In genomic region chr15:93919577-93919976, GRCm38 (mm10) we compare ENCODE assay signal across 20 mouse cellular contexts.
DNase-seq lines count a peak whose midpoint lies in the region; ATAC-seq and TF ChIP-seq lines count a peak whose summit lies in the region.
"Had no signal": no experiment of that assay in that cellular context is flagged by ENCODE, and none has a peak within 500 bp of the region (broad histone marks: within the 10 kb centered on the region; RNA-seq: fewer than 3 reads in every experiment).

No protein-coding gene starts in this region.

- H3K36me3 ChIP-seq in limb, embryonic 14.5 days (ENCODE audit: control insufficient read depth, insufficient read depth, low read length) = no peaks in the 10 kb centered on the region
- H3K36me3 ChIP-seq in limb, embryonic 10.5 days = no peaks in the 10 kb centered on the region
- H3K36me3 ChIP-seq in embryonic facial prominence, embryonic 14.5 days (ENCODE audit: control insufficient read depth, insufficient read depth, low read length) = no peaks in the 10 kb centered on the region
- H3K36me3 ChIP-seq: embryonic facial prominence, embryonic 12.5 days; forebrain, embryonic 15.5 days had no signal

- WGBS in limb, embryonic 14.5 days = 65% methylated on average over 6 of the region's 6 CpGs
- WGBS in limb, embryonic 10.5 days = 92% methylated on average over 6 of the region's 6 CpGs
- 62% methylated on average over 6 of the region's 6 CpGs for WGBS in embryonic facial prominence, embryonic 14.5 days

- no peak overlapping the region for H3K9ac ChIP-seq in limb, embryonic 14.5 days (ENCODE audit: low read depth, low read length, severe bottlenecking)
- H3K9ac ChIP-seq in embryonic facial prominence, embryonic 14.5 days (ENCODE audit: low read depth, low read length) = no peak overlapping the region
- H3K9ac ChIP-seq: embryonic facial prominence, embryonic 12.5 days; forebrain, embryonic 13.5 days; forebrain, embryonic 15.5 days; forebrain, postnatal 0 days had no signal

- no peaks in the 10 kb centered on the region for H3K27me3 ChIP-seq in limb, embryonic 14.5 days (ENCODE audit: control insufficient read depth, insufficient read depth, low read length)
- H3K27me3 ChIP-seq in limb, embryonic 10.5 days (ENCODE audit: low read depth, poor library complexity, severe bottlenecking) = no peaks in the 10 kb centered on the region
- no peaks in the 10 kb centered on the region for H3K27me3 ChIP-seq in embryonic facial prominence, embryonic 14.5 days (replicated peaks; ENCODE audit: control insufficient read depth, insufficient read depth, low read length)
- H3K27me3 ChIP-seq: embryonic facial prominence, embryonic 12.5 days; forebrain, embryonic 13.5 days; forebrain, embryonic 15.5 days had no signal

- H3K4me2 ChIP-seq in limb, embryonic 14.5 days (replicated peaks; ENCODE audit: low read depth, low read length, severe bottlenecking) = no peak overlapping the region
- no peak overlapping the region for H3K4me2 ChIP-seq in embryonic facial prominence, embryonic 14.5 days (ENCODE audit: low read depth, low read length)
- H3K4me2 ChIP-seq: embryonic facial prominence, embryonic 12.5 days; forebrain, embryonic 13.5 days; forebrain, embryonic 15.5 days had no signal

- H3K9me3 ChIP-seq in limb, embryonic 14.5 days (ENCODE audit: control insufficient read depth, low read length) = no peaks in the 10 kb centered on the region
- no peaks in the 10 kb centered on the region for H3K9me3 ChIP-seq in limb, embryonic 10.5 days (replicated peaks)
- no peaks in the 10 kb centered on the region for H3K9me3 ChIP-seq in embryonic facial prominence, embryonic 14.5 days (ENCODE audit: control insufficient read depth, low read length)
- H3K9me3 ChIP-seq: embryonic facial prominence, embryonic 12.5 days; forebrain, embryonic 15.5 days had no signal

- peak; percentile 69 for DNase-seq in heart, adult 11 months
- DNase-seq in heart, postnatal 36 days = no peak
- DNase-seq in limb, embryonic 14.5 days (ENCODE audit: low spot score) = peak; percentile 35
- no peak for DNase-seq in limb, embryonic 10.5 days (ENCODE audit: low spot score)
- peak; percentile 78 for DNase-seq in embryonic facial prominence, embryonic 14.5 days (ENCODE audit: low spot score)
- DNase-seq: adrenal gland, adult 2 months; adrenal gland, postnatal 10 days; adrenal gland, postnatal 25 days; cerebellum, adult 11 months; cerebellum, adult 18-20 months; cerebellum, adult 8-10 months; cerebellum, adult 9-11 months; cerebellum, postnatal 14 days; cerebellum, postnatal 36 days; embryo, embryonic 11 days; forebrain, postnatal 0 days had no signal

- no peak overlapping the region for H3K27ac ChIP-seq in limb, embryonic 14.5 days (replicated peaks; ENCODE audit: low read depth, low read length)
- no peak overlapping the region; the same call in 1 of the 2 replicates for H3K27ac ChIP-seq in limb, embryonic 10.5 days
- peak overlapping the region; percentile 24; the same call in 1 of the 2 replicates for H3K27ac ChIP-seq in embryonic facial prominence, embryonic 14.5 days (replicated peaks; ENCODE audit: low read depth, low read length)
- H3K27ac ChIP-seq: forebrain, embryonic 13.5 days; forebrain, embryonic 15.5 days had no signal

- intact Hi-C loops in heart, postnatal 36 days (cut with DNase I) = no loop called here

- H3K4me1 ChIP-seq in limb, embryonic 14.5 days (ENCODE audit: control insufficient read depth, insufficient read depth, low read length) = peaks cover 22% of the 10 kb centered on the region
- H3K4me1 ChIP-seq in limb, embryonic 10.5 days = peaks cover 39% of the 10 kb centered on the region
- H3K4me1 ChIP-seq in embryonic facial prominence, embryonic 14.5 days (ENCODE audit: control insufficient read depth, insufficient read depth, low read length) = peaks cover 15% of the 10 kb centered on the region
- H3K4me1 ChIP-seq: forebrain, embryonic 13.5 days; forebrain, embryonic 15.5 days had no signal

- no peak for TF ChIP-seq POLR2A in limb, embryonic 14.5 days (IDR thresholded peaks at IDR 0.05; ENCODE audit: borderline replicate concordance, extremely low read depth, insufficient read depth, insufficient read length)

- no peak overlapping the region for H3K4me3 ChIP-seq in limb, embryonic 14.5 days (replicated peaks; ENCODE audit: low read length)
- no peak overlapping the region for H3K4me3 ChIP-seq in limb, embryonic 10.5 days
- no peak overlapping the region for H3K4me3 ChIP-seq in embryonic facial prominence, embryonic 14.5 days (ENCODE audit: low read depth, low read length)
- H3K4me3 ChIP-seq: embryonic facial prominence, embryonic 12.5 days; forebrain, embryonic 13.5 days; forebrain, embryonic 15.5 days had no signal

- no peak for ATAC-seq in limb, embryonic 14.5 days (ENCODE audit: low FRiP score, low read depth)
- no peak for ATAC-seq in embryonic facial prominence, embryonic 14.5 days (ENCODE audit: low read depth)
- no peak for ATAC-seq in megakaryocyte, adult 5-6 weeks (ENCODE audit: poor library complexity, severe bottlenecking)
- ATAC-seq: forebrain, embryonic 13.5 days; forebrain, embryonic 15.5 days; forebrain, postnatal 0 days had no signal

Comparison
In these comparisons a context has a peak if more than half of its experiments do, and no peak if none do; other contexts are left out.
1. DNase-seq: peak in heart, adult 11 months (single experiment), limb, embryonic 14.5 days (single experiment) and embryonic facial prominence, embryonic 14.5 days (single experiment); none in heart, postnatal 36 days (0 of 2) and limb, embryonic 10.5 days (single experiment).